Mouse (Mus musculus): ENCODE data around the gene Xpc.

GRCm38 (mm10) chr6:91515545-91516449, at the start of gene Xpc, which contains the start of gene Lsm3:
- TF ChIP-seq MYOG (IDR thresholded peaks at IDR 0.05; ENCODE audit: control insufficient read depth, extremely low read depth, insufficient read length) (no peak), MAX (IDR thresholded peaks at IDR 0.05) (peak; percentile 75)

Measured in C2C12 (cell line).